Mouse (Mus musculus) monocyte, adult 59 days (primary cell): ENCODE results near the gene Gfi1b. TPM values are rescaled to one million over a fixed set of nuclear protein-coding genes. Genes with fewer than 3 reads are reported as not detected.

Experiments used
- total RNA-seq, 2 experiments: library from RNA; stranded (reverse); gene quantifications; one replicate each; pipeline ENCODE4 v1.2.4; 2023

Gfi1b gene
- 1 to 10 TPM; 2.8 to 3.5 TPM for total RNA-seq

DNA sequence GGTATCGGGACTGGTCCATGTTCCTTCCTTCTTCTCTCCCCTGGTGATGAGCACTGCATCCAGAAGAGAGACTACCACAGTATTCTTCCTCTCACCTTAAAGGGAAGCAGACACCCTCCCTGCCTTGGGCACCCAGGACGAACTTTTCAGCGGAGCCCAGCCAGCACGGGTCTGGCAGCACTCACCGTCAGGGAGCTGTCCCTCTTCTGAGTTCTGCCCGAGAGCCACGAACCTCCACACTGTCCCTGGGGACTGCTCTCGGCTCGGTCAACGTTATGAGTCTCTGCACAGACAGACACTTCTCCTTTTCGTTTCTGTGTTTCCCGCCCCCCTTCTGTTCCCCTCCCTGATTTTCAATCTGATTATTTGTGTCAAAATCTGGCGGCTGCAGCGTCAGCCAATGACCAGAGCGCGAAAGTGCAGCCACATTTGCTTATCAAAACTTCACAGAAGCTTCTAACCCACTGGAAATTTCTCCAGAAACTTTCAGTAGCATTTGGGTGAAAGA lies at the start of gene Gfi1b:
TSS of gene Gfi1b (minus strand) at position 319 of the 508 bp plus-strand sequence.

DNA sequence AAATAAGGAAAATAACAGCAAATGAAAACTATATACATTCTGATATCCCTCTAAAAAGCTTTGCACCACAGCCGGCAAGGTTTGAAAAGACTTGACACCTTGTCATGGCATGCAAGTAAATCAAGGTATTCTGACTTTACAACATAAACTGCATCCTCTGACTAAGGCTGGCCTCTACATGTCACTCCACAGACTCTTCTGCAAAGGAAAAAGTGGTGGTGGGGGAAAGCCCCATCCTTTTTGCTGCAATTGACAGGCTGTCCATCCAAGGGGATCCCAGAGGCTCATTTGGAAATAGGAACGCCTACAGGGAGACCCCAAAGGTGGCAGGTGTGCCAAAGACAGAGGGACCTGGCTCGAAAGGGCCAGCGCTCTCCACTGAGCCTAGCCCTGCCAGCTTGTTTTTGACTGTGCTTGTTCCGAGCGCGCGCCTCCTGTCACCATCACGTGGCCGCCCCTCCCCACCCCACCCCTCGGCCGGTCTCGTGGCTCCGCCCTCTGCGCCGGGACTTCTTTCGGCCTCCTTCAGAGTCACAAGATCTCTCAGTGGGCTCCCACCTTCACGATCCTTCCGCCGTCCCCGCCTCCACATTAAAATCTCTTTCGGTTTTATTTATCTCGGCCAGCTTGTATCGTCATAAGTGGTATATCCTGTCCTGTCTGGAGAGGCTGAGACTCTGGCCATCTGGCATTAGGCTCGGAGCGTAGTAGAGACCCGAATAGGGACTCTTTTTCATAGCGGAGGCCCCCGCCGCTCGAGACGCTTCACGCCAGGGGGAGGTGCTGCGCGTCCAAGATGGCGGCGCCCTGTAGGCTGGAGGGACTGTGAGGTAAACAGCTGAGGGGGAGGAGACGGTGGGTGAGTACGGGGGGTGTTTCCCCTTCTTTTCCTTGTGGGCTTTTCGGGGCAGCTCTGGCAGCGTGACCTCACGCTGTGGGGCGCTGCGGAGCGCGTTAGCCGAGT lies 19.0 kb upstream of the Gfi1b start, which contains the start of gene Tsc1:
TSS of gene Tsc1 (plus strand) at position 768 of the 964 bp plus-strand sequence.

DNA sequence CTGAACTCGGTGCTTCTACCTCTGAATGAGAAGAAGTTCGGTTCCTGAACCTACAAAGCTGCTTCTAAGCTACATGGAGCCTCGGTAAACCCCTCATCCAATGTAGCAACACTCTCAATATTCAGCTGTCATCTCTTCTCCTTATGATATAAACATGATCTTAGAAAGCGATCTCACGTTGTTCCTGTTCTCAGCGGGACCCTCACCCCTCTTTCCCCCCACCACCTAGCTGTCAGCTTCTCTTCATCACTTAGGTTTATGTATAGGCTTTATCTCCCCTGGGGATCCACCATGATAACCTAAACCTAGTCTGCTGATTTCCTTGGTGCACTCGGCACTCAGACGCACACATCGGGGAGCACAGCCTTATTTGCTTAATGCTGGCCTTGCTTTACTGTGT lies 38.1 kb downstream of the Gfi1b start, which contains the start of gene Gtf3c5:
TSS of gene Gtf3c5 (minus strand) at position 101 of the 400 bp plus-strand sequence.

DNA sequence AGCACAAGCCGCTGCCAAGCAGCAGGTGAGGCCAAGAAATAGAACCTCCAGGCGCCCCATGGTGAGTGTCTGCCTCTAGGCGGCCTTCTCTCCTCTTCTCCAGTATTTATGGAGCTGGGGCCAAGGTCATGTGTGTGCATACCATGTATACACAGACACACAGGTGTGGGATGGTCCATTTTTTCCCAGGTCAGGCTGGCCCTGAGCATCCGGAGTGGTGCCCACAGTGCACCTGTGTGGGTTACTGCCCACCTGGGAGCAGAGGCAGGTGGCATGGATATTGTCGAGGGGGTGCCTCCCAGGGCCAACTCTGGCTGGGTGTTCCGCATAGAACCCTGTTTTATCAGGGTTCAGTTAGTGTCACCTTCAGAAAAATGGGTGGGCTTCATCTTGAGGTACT lies 58.5 kb downstream of the Gfi1b start, which contains the start of gene Cel:
TSS of gene Cel (minus strand) at position 101 of the 400 bp plus-strand sequence.

Other genes starting within 250 kb of the Gfi1b start
- gene Ppp1r26, start 175.2 kb downstream of the Gfi1b start, total RNA-seq, result under 1 TPM; 0.24 to 0.76 TPM
- gene 1700007K13Rik, start 155.7 kb downstream of the Gfi1b start, total RNA-seq, result not detected
- 10 to 100 TPM; 21.9 to 22.0 TPM for gene Mrps2, start 153.9 kb downstream of the Gfi1b start, total RNA-seq
- 10 to 100 TPM; 68.7 to 79.5 TPM for gene Gbgt1, start 125.1 kb downstream of the Gfi1b start, total RNA-seq
- 10 to 100 TPM; 22.0 to 30.8 TPM for gene Gm10134, start 115.9 kb downstream of the Gfi1b start, total RNA-seq
- gene Ralgds, start 108.9 kb downstream of the Gfi1b start, total RNA-seq, result 10 to 100 TPM; 30.8 to 31.5 TPM
- under 1 TPM; 0.47 to 0.49 TPM for gene Cel, start 58.6 kb downstream of the Gfi1b start, total RNA-seq
- gene Gtf3c5, start 38.2 kb downstream of the Gfi1b start, total RNA-seq, result 10 to 100 TPM; 23.6 to 28.6 TPM
- 10 to 100 TPM; 30.2 to 31.9 TPM for gene Tsc1, start 19.2 kb upstream of the Gfi1b start, total RNA-seq
- 10 to 100 TPM in 1 of 2 experiments, 1 to 10 TPM in 1; 9.1 to 13.3 TPM for gene Spaca9, start 77.7 kb upstream of the Gfi1b start, total RNA-seq
- gene Ak8, start 78.2 kb upstream of the Gfi1b start, total RNA-seq, result 10 to 100 TPM in 1 of 2 experiments, 1 to 10 TPM in 1; 7.8 to 10.3 TPM
- 10 to 100 TPM; 11.7 to 12.6 TPM for gene Gtf3c4, start 218.4 kb upstream of the Gfi1b start, total RNA-seq
- gene Ddx31, start 218.4 kb upstream of the Gfi1b start, total RNA-seq, result 10 to 100 TPM; 10.5 to 13.7 TPM